Mouse (Mus musculus): ENCODE measurements around the gene Adarb1. TPM values are rescaled to one million over a fixed set of nuclear protein-coding genes. Genes with fewer than 3 reads are reported as not detected.

Adarb1 gene
- 10 to 100 TPM; 12.2 to 12.7 TPM for total RNA-seq (2021)
- long read RNA-seq, experiment 1, full-length matches to known transcripts, result 2 of 4 reads
- long read RNA-seq, experiment 1, partial matches to known transcripts, result 1 of 4 reads
- long read RNA-seq, experiment 1, other reads (novel, unspliced or antisense), result 1 of 4 reads
- long read RNA-seq, experiment 2, partial matches to known transcripts, result 1 of 2 reads
- long read RNA-seq, experiment 2, other reads (novel, unspliced or antisense), result 0 of 2 reads

GRCm38 (mm10) chr10:77418138-77418537 lies at the start of gene Adarb1:
Gene Adarb1, minus strand, starts transcription at chr10:77418270.
- peak; percentile 91 to 95 for DNase-seq

- DNase-seq, result no peak
Observed at GRCm38 (mm10) chr10:77467407-77467806, 49.3 kb upstream of the Adarb1 start.

DNA sequence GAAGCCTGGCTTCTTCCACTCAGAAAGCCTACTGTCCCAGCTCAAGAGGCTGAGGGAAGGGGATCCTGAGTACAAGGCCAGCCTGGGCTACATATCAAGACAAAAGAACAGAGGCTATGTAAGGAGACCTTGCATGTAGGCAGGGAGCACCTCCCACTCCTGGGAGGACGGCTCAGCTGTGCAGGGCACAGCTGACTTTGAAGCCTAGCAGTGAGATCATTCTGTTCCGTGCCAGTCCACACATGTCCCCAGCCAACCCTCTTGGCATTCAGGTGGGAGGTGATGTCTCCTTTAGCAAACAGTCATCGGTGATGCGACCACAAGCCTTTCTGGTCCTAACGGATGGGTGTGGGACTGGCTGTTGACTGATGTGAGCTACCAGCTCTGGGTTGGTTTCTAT lies 47.8 kb upstream of the Adarb1 start:
- no peak for DNase-seq

DNA sequence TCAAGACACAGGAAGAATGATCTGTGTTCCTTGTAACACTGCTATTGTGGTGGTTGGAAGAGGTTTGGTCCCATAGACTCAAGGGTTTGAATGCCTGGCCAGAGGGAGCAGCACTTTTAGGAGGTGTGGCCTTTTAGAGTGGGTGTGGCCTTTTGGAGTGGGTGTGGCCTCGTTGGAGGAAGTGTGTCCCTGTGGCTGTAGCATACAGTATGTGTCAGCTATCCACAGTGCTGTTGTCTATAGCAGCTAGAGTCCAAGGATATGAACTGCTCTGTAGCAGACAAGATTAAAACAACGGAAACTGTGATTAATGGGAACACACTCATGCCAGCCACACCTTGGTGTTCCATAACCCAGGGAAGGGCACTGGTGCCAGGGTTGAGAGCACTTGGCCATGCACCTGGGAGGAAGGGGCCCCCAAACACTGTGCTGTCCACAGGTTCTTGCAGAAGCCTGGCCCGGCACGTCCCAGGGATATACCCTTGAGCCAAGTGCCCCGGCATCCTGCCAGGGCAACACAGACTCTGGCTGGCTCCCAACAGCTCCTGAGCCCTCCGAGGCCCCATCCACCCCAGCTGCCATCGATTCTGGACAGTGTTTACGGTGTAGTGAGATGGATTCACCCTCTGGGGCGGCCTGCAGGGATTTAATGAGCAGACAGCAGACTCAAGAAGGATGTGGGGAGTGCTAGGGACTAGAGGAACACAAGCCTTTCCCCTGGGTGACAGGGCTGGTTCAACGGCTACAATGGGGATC lies 46.3 kb upstream of the Adarb1 start:
- peak; percentile 76 to 79 for DNase-seq

GRCm38 (mm10) chr10:77461161-77461560 lies 43.1 kb upstream of the Adarb1 start:
- DNase-seq, result no peak

- DNase-seq, result no peak
Observed at GRCm38 (mm10) chr10:77457701-77458100, 39.6 kb upstream of the Adarb1 start.

DNA sequence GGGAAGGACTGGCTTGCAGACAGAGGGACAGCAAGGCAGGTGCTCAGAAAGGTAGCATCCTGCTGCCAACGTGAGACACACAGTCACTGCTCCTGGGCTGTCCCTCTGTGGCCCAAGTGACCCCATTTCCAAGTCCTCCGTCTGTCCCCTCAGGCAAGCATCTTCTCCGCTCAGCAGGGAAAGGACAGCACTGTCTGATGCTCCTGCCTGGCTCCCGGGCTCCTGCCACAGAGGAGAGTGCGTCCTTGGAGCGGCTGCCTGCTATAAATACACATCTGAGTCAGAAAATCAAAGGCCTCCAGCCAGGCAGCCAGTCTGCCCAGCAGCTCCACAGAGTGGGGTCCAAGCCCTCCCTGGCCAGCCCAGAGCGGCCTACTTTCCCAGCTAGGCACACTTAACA lies 38.4 kb upstream of the Adarb1 start:
- DNase-seq, result peak; percentile 65 to 83

GRCm38 (mm10) chr10:77455251-77456010 lies 37.4 kb upstream of the Adarb1 start:
- DNase-seq, result peak; percentile 46 to 61

DNA sequence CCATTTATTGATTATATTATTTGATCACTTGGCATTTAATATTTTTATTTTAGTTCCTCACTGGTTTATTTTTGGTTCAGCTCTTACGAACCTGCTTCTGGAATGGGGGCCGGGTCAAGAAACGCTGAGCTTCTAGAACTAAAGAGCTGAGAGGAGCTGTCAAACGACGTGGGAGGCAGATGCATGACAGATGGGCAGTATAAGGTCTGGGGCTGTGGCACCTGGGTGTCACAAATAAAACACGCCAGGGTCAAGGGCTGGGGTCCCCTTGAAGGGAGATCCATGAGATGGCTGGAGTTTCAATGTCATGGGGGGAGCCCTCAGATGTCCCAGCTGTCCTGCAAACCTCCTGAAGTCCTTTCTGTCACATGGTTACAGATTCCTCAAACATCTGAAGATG lies 36.7 kb upstream of the Adarb1 start:
- DNase-seq, result no peak

GRCm38 (mm10) chr10:77451822-77452221 lies 33.8 kb upstream of the Adarb1 start:
- no peak for DNase-seq

- no peak for DNase-seq
Observed at GRCm38 (mm10) chr10:77450159-77450464, 32.0 kb upstream of the Adarb1 start.

DNA sequence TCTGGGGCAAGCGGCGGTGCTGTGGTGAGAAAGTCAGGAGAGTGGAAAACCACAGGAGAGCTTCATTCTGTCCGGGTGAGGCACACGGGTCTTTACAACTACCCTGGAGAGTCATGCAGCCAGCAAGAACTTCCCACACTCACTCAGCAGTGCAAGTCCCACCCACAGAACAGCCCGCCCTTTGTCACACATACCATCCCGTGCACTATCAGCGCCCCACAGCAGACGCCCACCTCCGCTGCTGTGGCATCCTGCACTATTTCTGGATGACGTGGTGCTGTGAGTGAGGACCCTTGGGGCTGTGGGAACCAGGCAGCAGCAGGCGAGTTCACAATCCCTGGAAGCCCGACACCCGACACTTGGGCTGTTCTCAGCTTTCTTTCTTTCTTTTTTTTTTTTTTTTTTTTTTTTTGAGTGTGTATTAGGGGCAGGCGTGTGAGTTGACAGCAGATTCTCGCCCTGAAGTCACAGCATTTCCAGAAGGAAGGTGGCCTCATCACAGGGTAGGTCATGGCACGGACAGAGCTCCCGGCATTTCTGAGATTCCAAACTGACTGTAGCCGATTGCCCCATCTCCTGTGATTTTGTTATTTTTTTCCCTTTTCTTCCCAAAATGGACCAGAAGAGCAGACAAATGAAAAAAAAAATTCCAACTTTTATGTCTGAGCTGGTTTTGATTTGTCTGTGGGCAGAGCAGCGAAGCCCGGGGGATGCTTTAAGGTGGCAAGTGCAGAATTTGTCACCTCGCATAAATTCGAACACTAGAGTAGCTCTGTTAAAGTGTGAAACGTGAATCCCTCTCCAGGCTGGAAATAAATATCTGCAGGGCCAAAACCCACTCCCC lies 31.5 kb upstream of the Adarb1 start:
- DNase-seq, result peak; percentile 33 to 43

GRCm38 (mm10) chr10:77448698-77449247 lies 30.7 kb upstream of the Adarb1 start:
- peak; percentile 24 to 50 for DNase-seq

- DNase-seq, result peak in 1 of 2 experiments; percentile 41
Observed at GRCm38 (mm10) chr10:77448209-77448608, 30.1 kb upstream of the Adarb1 start.

DNA sequence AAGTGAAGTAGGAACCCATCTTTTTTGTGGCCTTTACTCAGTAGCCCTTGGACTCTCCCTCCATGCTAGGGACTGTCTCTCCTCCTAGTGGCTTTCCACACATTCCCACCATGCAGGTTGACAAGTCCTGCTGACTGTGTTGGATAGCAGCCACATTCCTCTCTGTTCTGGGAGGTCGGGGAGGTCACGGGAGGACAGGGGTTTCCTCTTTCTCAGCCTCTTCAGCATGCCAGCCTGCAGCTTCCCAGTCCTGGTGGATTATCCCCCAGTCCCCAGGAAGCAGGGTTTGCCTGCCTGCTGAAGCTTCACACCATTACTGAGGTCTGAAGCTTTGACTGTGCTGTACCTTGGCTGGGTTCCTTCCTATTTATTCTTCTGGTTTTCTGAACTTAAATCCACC lies 29.7 kb upstream of the Adarb1 start:
- DNase-seq, result peak; percentile 53 to 57

GRCm38 (mm10) chr10:77442250-77442649 lies 24.2 kb upstream of the Adarb1 start:
- no peak for DNase-seq

- peak; percentile 58 to 67 for DNase-seq
Observed at GRCm38 (mm10) chr10:77441812-77442211, 23.7 kb upstream of the Adarb1 start.

- peak; percentile 87 to 90 for DNase-seq
Observed at GRCm38 (mm10) chr10:77440841-77441755, 23.0 kb upstream of the Adarb1 start.

DNA sequence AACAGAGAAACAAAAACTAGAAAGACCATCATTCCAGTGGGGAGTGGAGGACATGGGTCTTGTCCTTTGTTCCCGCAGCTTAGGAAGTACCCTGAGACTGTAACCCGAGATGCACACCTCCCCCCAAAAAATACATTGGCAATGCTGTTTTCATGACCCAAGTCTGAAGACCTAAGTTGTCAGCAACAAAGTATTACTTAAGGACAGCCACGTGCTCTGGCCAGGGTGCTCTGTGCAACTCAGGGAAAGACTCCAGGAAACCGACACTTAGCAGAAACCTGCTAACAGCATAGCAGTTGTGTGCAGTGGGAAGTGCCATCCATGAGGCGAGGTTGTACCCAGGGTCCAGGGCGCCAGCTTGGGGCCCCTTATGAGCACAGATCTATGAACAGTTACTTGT lies 22.2 kb upstream of the Adarb1 start:
- DNase-seq, result peak in 1 of 2 experiments; percentile 50

GRCm38 (mm10) chr10:77439026-77439425 lies 21.0 kb upstream of the Adarb1 start:
- DNase-seq, result no peak

- DNase-seq, result no peak
Observed at GRCm38 (mm10) chr10:77438021-77438420, 20.0 kb upstream of the Adarb1 start.
